ENCODE assay signal across 8 mouse cellular contexts in the genomic region with DNA sequence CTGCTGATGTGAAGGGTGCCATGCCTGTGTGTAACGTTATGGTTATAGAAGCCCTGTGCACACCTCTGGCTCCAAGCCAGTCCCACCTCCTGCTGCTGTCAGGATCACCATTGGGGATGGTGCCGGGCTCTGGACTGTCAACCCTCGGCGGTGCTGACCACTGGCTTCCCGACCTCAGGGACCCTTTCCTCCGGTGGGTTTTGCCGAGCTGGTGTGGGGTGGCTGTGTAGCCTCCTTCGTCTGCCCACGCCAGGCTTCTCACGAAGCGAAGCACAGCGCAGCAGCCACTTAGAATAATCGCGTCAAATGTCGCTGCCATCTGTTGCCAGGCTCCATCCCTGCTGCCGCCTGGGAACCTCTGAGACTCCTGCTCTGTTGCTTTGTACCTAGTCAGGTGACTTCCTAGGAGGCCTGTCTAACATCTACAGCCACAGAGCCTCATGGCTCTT. TPM values are rescaled to one million over a fixed set of nuclear protein-coding genes. Genes with fewer than 3 reads are reported as not detected.
DNase-seq lines count a peak whose midpoint lies in the region; ATAC-seq and TF ChIP-seq lines count a peak whose summit lies in the region.
"Had no signal": no experiment of that assay in that cellular context is flagged by ENCODE, and none has a peak within 500 bp of the region (broad histone marks: within the 10 kb centered on the region; RNA-seq: fewer than 3 reads in every experiment).

No protein-coding gene starts in this region.

- no peak overlapping the region for H3K4me3 ChIP-seq in lung, embryonic 14.5 days (ENCODE audit: low read depth, low read length)
- H3K4me3 ChIP-seq in embryonic facial prominence, embryonic 15.5 days (replicated peaks): no peak overlapping the region
- H3K4me3 ChIP-seq in stomach, embryonic 15.5 days (replicated peaks): no peak overlapping the region
- H3K4me3 ChIP-seq: limb, embryonic 12.5 days had no signal

- H3K4me1 ChIP-seq in lung, embryonic 14.5 days (ENCODE audit: insufficient read depth): peaks cover 34% of the 10 kb centered on the region
- H3K4me1 ChIP-seq in embryonic facial prominence, embryonic 15.5 days: peaks cover 86% of the 10 kb centered on the region
- H3K4me1 ChIP-seq in stomach, embryonic 15.5 days: peaks cover 69% of the 10 kb centered on the region

- no peaks in the 10 kb centered on the region for H3K36me3 ChIP-seq in lung, embryonic 14.5 days (ENCODE audit: insufficient read depth)
- no peaks in the 10 kb centered on the region for H3K36me3 ChIP-seq in embryonic facial prominence, embryonic 15.5 days
- H3K36me3 ChIP-seq in stomach, embryonic 15.5 days: no peaks in the 10 kb centered on the region

- ATAC-seq in lung, embryonic 14.5 days (ENCODE audit: insufficient read depth): peak; percentile 2; the same call in 1 of the 2 replicates
- ATAC-seq in embryonic facial prominence, embryonic 15.5 days (ENCODE audit: insufficient number of reproducible peaks, low FRiP score, low TSS enrichment, low read depth): 0 out of 2 replicates have a peak, but pooled peaks have one; percentile 20
- ATAC-seq in stomach, embryonic 15.5 days (ENCODE audit: insufficient read depth, low FRiP score, low read depth): peak; percentile 33; the same call in 1 of the 2 replicates

- no peaks in the 10 kb centered on the region for H3K9me3 ChIP-seq in lung, embryonic 14.5 days (ENCODE audit: low read depth, low read length)
- H3K9me3 ChIP-seq in embryonic facial prominence, embryonic 15.5 days (replicated peaks): no peaks in the 10 kb centered on the region
- no peaks in the 10 kb centered on the region for H3K9me3 ChIP-seq in stomach, embryonic 15.5 days
- H3K9me3 ChIP-seq: limb, embryonic 12.5 days had no signal

- no peak overlapping the region for H3K27ac ChIP-seq in lung, embryonic 14.5 days (ENCODE audit: low read depth)
- H3K27ac ChIP-seq in embryonic facial prominence, embryonic 15.5 days (replicated peaks): no peak overlapping the region; the same call in 1 of the 2 replicates
- H3K27ac ChIP-seq in stomach, embryonic 15.5 days: no peak overlapping the region

- no peak overlapping the region for H3K4me2 ChIP-seq in lung, embryonic 14.5 days
- H3K4me2 ChIP-seq in embryonic facial prominence, embryonic 15.5 days (replicated peaks): no peak overlapping the region
- no peak overlapping the region for H3K4me2 ChIP-seq in stomach, embryonic 15.5 days

- 55% methylated on average over 16 of the region's 16 CpGs for WGBS in lung, embryonic 14.5 days
- WGBS in embryonic facial prominence, embryonic 15.5 days: 49% methylated on average over 16 of the region's 16 CpGs
- 65% methylated on average over 16 of the region's 16 CpGs for WGBS in stomach, embryonic 15.5 days

- no peak for DNase-seq in lung, embryonic 14.5 days
- DNase-seq in lung, postnatal 10 days: no peak
- peak; percentile 84 for DNase-seq in layer of hippocampus, adult 9-11 months
- no peak for DNase-seq in kidney, adult 18-20 months
- DNase-seq in thymus, postnatal 14 days: no peak

- no peak overlapping the region for H3K9ac ChIP-seq in lung, embryonic 14.5 days
- H3K9ac ChIP-seq in embryonic facial prominence, embryonic 15.5 days: no peak overlapping the region
- H3K9ac ChIP-seq in stomach, embryonic 15.5 days: no peak overlapping the region
- H3K9ac ChIP-seq: limb, embryonic 12.5 days had no signal

- TF ChIP-seq CTCF in lung, embryonic 14.5 days (IDR thresholded peaks at IDR 0.05; ENCODE audit: low read depth): no peak

- no peaks in the 10 kb centered on the region for H3K27me3 ChIP-seq in lung, embryonic 14.5 days (ENCODE audit: insufficient read depth, low read length)
- no peaks in the 10 kb centered on the region for H3K27me3 ChIP-seq in embryonic facial prominence, embryonic 15.5 days
- no peaks in the 10 kb centered on the region for H3K27me3 ChIP-seq in stomach, embryonic 15.5 days (replicated peaks)
- H3K27me3 ChIP-seq: limb, embryonic 12.5 days had no signal

RNA-seq across cellular contexts. Expression of gene Gins2, which starts 40.8 kb away (rescaled TPM):
- polyA plus RNA-seq in lung, embryonic 14.5 days (2014; fragmentation: Nextera tagmentation; extraction: Ambion mirVana): 131 and 139 TPM in 2 replicates
- polyA plus RNA-seq in embryonic facial prominence, embryonic 15.5 days (2015; fragmentation: Nextera tagmentation; extraction: Ambion mirVana): 81.7 and 85.6 TPM in 2 replicates
- 88.1 and 94.7 TPM in 2 replicates for polyA plus RNA-seq in stomach, embryonic 15.5 days (2015; fragmentation: Nextera tagmentation; extraction: Ambion mirVana)
